Mouse (Mus musculus) gastrocnemius, postnatal 10 days (tissue): ENCODE measurements at regions not wholly inside any gene's neighbourhood (a gene's known extent, or its start where the extent isn't known, plus 50 kb on each side); places are given as distances from the start of the nearest gene placed in this dataset.

Source experiments
- DNase-seq: peaks from one replicate; pipeline ENCODE4 v3.0.0; 2021; ENCODE audit warnings: mixed read lengths

GRCm38 (mm10) chr16:37459533-37459890 lies 74.8 kb upstream of the Stxbp5l start:
- no peak for DNase-seq

GRCm38 (mm10) chr16:37458592-37459532 lies 74.1 kb upstream of the Stxbp5l start:
- no peak for DNase-seq

DNA sequence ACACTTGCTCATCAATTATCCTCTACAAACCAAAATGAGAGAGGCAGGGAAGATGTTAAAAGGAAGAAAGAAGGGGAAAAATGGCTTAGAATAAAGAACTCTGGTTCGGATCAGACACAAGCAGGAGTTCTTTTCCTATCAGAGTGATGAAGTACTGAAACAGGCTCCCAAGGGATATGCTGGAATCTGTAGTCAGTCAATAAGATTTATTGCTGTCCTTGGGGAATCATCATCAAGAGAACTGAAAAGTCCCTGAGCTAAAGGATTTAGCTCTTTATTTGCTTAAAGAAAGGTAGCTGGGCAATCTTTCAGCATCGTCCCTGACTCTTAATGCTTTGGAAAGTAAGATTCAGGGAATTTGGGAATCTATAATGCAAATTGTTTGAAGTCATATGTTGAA lies 71.2 kb upstream of the Stxbp5l start:
- no peak for DNase-seq

DNA sequence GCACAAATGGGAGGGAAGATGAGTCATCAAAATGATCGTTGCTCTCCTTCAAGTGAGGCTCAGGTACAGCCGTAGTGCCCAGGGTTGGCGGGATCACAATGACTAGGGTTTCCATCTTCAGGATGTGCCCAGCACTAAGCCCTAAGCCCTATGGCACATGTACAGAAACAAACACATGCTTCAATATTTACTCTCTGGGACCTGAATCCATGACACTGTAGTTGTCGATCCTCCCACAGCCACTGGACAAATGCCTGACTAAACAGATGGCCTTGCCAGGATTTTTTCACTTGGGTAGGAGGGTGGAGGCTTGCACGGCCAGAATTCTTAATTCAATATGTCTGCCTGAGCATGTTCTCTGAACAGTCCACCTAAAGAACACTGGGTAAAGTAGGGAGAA lies 65.1 kb upstream of the Stxbp5l start:
- DNase-seq, result no peak

DNA sequence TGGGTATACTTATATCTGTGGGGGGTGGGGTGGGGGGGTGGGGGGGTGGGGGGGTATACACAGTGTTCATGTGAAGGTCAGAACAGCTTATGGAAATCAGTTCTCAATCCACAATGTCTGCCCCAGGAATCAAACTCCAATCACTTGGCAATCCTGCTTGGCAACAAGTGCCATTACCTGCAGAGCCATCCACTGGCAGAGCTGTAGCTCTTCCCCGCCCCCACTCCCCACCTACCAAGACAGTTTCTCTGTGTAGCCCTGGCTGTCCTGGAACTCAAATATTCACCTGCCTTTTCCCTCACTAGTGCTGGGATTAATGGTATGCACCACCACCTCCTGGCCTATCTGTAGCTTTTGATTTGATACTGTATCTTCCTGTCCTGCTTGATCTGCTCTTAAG lies 61.0 kb upstream of the Stxbp5l start:
- DNase-seq, result no peak

- DNase-seq, result no peak
Observed at GRCm38 (mm10) chr16:37442936-37443335, 58.2 kb upstream of the Stxbp5l start.

GRCm38 (mm10) chr16:37442481-37442880 lies 57.7 kb upstream of the Stxbp5l start:
- no peak for DNase-seq

DNA sequence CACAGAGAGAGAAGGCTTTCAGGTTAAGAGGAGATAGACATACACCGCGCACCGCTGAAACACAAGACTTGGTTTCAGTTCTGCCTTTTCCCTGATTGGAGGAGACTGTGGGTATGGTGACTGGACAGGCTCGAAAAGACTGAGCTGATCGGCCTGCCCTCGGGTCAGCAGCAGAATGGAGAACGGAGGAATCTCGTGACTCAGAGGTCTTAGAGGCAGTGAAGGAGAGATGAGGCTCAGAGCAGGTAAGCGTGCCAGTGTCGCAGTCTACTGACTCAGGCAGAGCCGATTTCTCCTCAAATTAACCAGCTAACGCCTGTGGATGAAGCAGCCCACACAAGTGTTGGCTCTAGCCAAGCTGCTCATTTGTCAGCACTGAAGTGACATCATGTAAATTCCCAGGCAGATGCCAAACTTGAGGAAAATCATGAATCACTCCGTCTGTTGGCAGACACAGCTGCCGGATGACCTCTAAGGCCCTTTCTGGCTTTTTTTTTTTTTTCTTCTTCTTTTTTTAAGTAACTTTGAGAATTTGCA lies 55.9 kb upstream of the Stxbp5l start:
- peak; percentile 4 for DNase-seq
